7 mouse cellular contexts compared by ENCODE assay signal in the genomic region with DNA sequence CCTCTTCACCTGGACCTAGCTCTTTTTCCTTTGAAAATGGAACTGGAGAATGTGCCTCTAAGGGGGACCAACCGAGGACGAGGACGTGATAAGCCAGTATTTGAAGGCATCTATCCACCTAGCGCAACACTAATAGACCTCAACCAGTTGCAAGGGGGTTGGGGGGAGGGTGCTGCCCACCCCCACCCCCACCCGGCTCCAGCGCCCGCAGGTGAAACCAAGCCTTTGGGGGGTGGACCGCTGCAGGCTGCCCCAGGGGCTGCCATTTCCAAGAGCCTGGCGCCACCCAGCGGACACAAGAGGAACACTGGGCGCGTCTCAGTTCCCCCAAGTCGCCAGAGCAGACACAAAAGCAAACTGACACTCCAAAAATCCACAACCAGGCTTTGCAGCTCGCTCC. TPM values are rescaled to one million over a fixed set of nuclear protein-coding genes. Genes with fewer than 3 reads are reported as not detected.
A peak's percentile ranks its signal among the peaks of the same experiment; 100 is the strongest.
DNase-seq lines count a peak whose midpoint lies in the region; ATAC-seq and TF ChIP-seq lines count a peak whose summit lies in the region.

No protein-coding gene starts in this region.

- H3K27ac ChIP-seq in forebrain, embryonic 13.5 days, result no peak overlapping the region
- H3K27ac ChIP-seq in hindbrain, embryonic 13.5 days, result no peak overlapping the region
- H3K27ac ChIP-seq in small intestine, adult 2 months (ENCODE audit: insufficient read depth, low read depth, low read length), result peak overlapping the region; percentile 64; the same call in 1 of the 2 replicates

- DNase-seq in G1E (ENCODE audit: low spot score), result peak; percentile 16
- DNase-seq in adrenal gland, postnatal 4 days (ENCODE audit: low spot score in 2 of 2), result peak; percentile 30 to 33
- DNase-seq in left cerebral cortex, postnatal 10 days (ENCODE audit: extremely low spot score in 1 of 2, low spot score in 2 of 2), result peak; percentile 27 to 89

- TF ChIP-seq CTCF in G1E (IDR thresholded peaks at IDR 0.05; ENCODE audit: low read depth, low read length), result peak; percentile 22; the same call in 1 of the 2 replicates
- TF ChIP-seq CTCF in small intestine, adult 2 months (IDR thresholded peaks at IDR 0.05; ENCODE audit: extremely low read depth, insufficient read length, insufficient replicate concordance, low read depth, low read length), result peak; percentile 75

- H3K4me1 ChIP-seq in G1E (ENCODE audit: insufficient read depth, low read depth, low read length), result no peaks in the 10 kb centered on the region
- peaks cover 8% of the 10 kb centered on the region for H3K4me1 ChIP-seq in forebrain, embryonic 13.5 days
- H3K4me1 ChIP-seq in hindbrain, embryonic 13.5 days (replicated peaks), result peaks cover 11% of the 10 kb centered on the region; the same call in 1 of the 2 replicates
- no peaks in the 10 kb centered on the region for H3K4me1 ChIP-seq in small intestine, adult 2 months (ENCODE audit: control insufficient read depth, insufficient read depth, insufficient read length, low read length)

- H3K27me3 ChIP-seq in G1E (ENCODE audit: insufficient read depth, low read length), result peaks cover 58% of the 10 kb centered on the region
- H3K27me3 ChIP-seq in forebrain, embryonic 13.5 days, result peaks cover 98% of the 10 kb centered on the region
- H3K27me3 ChIP-seq in hindbrain, embryonic 13.5 days, result peaks cover 96% of the 10 kb centered on the region
- peaks cover 64% of the 10 kb centered on the region for H3K27me3 ChIP-seq in small intestine, adult 2 months (ENCODE audit: control insufficient read depth, insufficient read depth, low read length)

- ATAC-seq in G1E (ENCODE audit: extremely low read depth, insufficient number of reproducible peaks, low FRiP score, poor library complexity, severe bottlenecking), result no peak
- ATAC-seq in forebrain, embryonic 13.5 days, result peak; percentile 75
- peak; percentile 68 for ATAC-seq in hindbrain, embryonic 13.5 days (ENCODE audit: low FRiP score)
- 0 out of 2 replicates have a peak, but pooled peaks have one; percentile 51 for ATAC-seq in megakaryocyte, adult 5-6 weeks (ENCODE audit: poor library complexity, severe bottlenecking)

- TF ChIP-seq POLR2A in small intestine, adult 2 months (IDR thresholded peaks at IDR 0.05; ENCODE audit: low read depth, low read length), result 0 out of 2 replicates have a peak, but pooled peaks have one; percentile 15

- intact Hi-C loops in left cerebral cortex, postnatal 10 days (cut with DNase I), result loop anchor here (1.0 to 5.0 kb wide), 5 partner anchors 61 to 1051 kb away; a partner anchor contains a TSS

- 1% methylated on average over 14 of the region's 14 CpGs for WGBS in forebrain, embryonic 13.5 days
- 0% methylated on average over 14 of the region's 14 CpGs for WGBS in hindbrain, embryonic 13.5 days
- 2% methylated on average over 14 of the region's 14 CpGs for WGBS in small intestine, adult 2 months

- H3K4me2 ChIP-seq in forebrain, embryonic 13.5 days, result peak overlapping the region; percentile 56
- peak overlapping the region; percentile 54 for H3K4me2 ChIP-seq in hindbrain, embryonic 13.5 days

- H3K9me3 ChIP-seq in G1E (replicated peaks), result no peaks in the 10 kb centered on the region
- H3K9me3 ChIP-seq in forebrain, embryonic 13.5 days (replicated peaks), result no peaks in the 10 kb centered on the region
- H3K9me3 ChIP-seq in hindbrain, embryonic 13.5 days, result no peaks in the 10 kb centered on the region

- no peak overlapping the region for H3K9ac ChIP-seq in forebrain, embryonic 13.5 days
- no peak overlapping the region for H3K9ac ChIP-seq in hindbrain, embryonic 13.5 days

- H3K4me3 ChIP-seq in G1E (ENCODE audit: low read depth, low read length), result no peak overlapping the region
- H3K4me3 ChIP-seq in forebrain, embryonic 13.5 days, result peak overlapping the region; percentile 32
- H3K4me3 ChIP-seq in hindbrain, embryonic 13.5 days, result peak overlapping the region; percentile 33
- peak overlapping the region; percentile 49 for H3K4me3 ChIP-seq in small intestine, adult 2 months (ENCODE audit: low read depth, low read length)

- H3K36me3 ChIP-seq in G1E (replicated peaks), result no peaks in the 10 kb centered on the region
- no peaks in the 10 kb centered on the region for H3K36me3 ChIP-seq in forebrain, embryonic 13.5 days (ENCODE audit: poor library complexity, severe bottlenecking)
- no peaks in the 10 kb centered on the region for H3K36me3 ChIP-seq in hindbrain, embryonic 13.5 days
- no peaks in the 10 kb centered on the region for H3K36me3 ChIP-seq in small intestine, adult 2 months (ENCODE audit: control insufficient read depth, insufficient read depth, low read length)

RNA-seq across cellular contexts. Expression of a gene that starts 7.2 kb away (rescaled TPM):
- total RNA-seq in G1E (2014; fragmentation: Nextera tagmentation) (not detected in 2 replicates), G1E (2017) (0.33 TPM in 1 of 2 replicates, not detected in the other)
- not detected in 2 replicates for polyA plus RNA-seq in G1E (2012)
- total RNA-seq in adrenal gland, postnatal 4 days (2021), result under 1 TPM; 0.11 TPM
- polyA plus RNA-seq in forebrain, embryonic 13.5 days (2015; fragmentation: Nextera tagmentation; extraction: Ambion mirVana), result 2.9 and 3.4 TPM in 2 replicates
- polyA plus RNA-seq in hindbrain, embryonic 13.5 days (2015; fragmentation: Nextera tagmentation; extraction: Ambion mirVana), result 4.7 and 5.5 TPM in 2 replicates
- 10 to 100 TPM in 1 of 2 experiments, 1 to 10 TPM in 1; 8.2 to 10.2 TPM for total RNA-seq in left cerebral cortex, postnatal 10 days (2021)
- total RNA-seq in megakaryocyte, adult 5-6 weeks (2015), result 0.25 TPM in 1 of 2 replicates, not detected in the other
- total RNA-seq in megakaryocyte, adult 5-6 weeks (2017), result not detected in 2 replicates
- polyA plus RNA-seq in small intestine, adult 2 months (2012; rRNA removed), result 28.4 and 41.4 TPM in 2 replicates

RNA-seq across cellular contexts. Expression of a gene that starts 59.3 kb away (rescaled TPM):
- total RNA-seq in G1E (2014; fragmentation: Nextera tagmentation) (not detected in 2 replicates), G1E (2017) (not detected in 2 replicates)
- not detected in 2 replicates for polyA plus RNA-seq in G1E (2012)
- under 1 TPM; 0.11 to 0.28 TPM for total RNA-seq in adrenal gland, postnatal 4 days (2021)
- not detected in 2 replicates for polyA plus RNA-seq in forebrain, embryonic 13.5 days (2015; fragmentation: Nextera tagmentation; extraction: Ambion mirVana)
- not detected in 2 replicates for polyA plus RNA-seq in hindbrain, embryonic 13.5 days (2015; fragmentation: Nextera tagmentation; extraction: Ambion mirVana)
- total RNA-seq in left cerebral cortex, postnatal 10 days (2021), result 1 to 10 TPM; 1.2 to 1.3 TPM
- total RNA-seq in megakaryocyte, adult 5-6 weeks (2015), result 0.36 TPM in 1 of 2 replicates, not detected in the other
- 0.15 TPM in 1 of 2 replicates, not detected in the other for total RNA-seq in megakaryocyte, adult 5-6 weeks (2017)
- 0.56 and 0.88 TPM in 2 replicates for polyA plus RNA-seq in small intestine, adult 2 months (2012; rRNA removed)

Comparison
In these comparisons a context has a peak if more than half of its experiments do, and no peak if none do; other contexts are left out.
1. RNA of a gene that starts 7.2 kb away (total RNA-seq): 8.2 to 10.2 TPM in left cerebral cortex, postnatal 10 days; 0.33 TPM in G1E, 0.25 TPM in megakaryocyte, adult 5-6 weeks and 0.11 TPM in adrenal gland, postnatal 4 days; every median in the first group is over 4 times any median in the second.
2. Peak in every context shown above with its lines, with median percentiles within 50 percentile points of each other: DNase-seq.